Mouse (Mus musculus) testis, postnatal 10 days (tissue): ENCODE data around the gene B3gnt3.
A peak's percentile ranks its signal among the peaks of the same experiment; 100 is the strongest.
"Not testable (repeated sequence)": the region's sequence is repeated elsewhere in the genome, so short reads cannot be mapped to it uniquely, and the experiment has no call there.

ENCODE experiments used
- DNase-seq: peaks from one replicate; pipeline ENCODE4 v3.0.0; 2021; ENCODE audit warnings: low spot score

The B3gnt3 gene

DNA sequence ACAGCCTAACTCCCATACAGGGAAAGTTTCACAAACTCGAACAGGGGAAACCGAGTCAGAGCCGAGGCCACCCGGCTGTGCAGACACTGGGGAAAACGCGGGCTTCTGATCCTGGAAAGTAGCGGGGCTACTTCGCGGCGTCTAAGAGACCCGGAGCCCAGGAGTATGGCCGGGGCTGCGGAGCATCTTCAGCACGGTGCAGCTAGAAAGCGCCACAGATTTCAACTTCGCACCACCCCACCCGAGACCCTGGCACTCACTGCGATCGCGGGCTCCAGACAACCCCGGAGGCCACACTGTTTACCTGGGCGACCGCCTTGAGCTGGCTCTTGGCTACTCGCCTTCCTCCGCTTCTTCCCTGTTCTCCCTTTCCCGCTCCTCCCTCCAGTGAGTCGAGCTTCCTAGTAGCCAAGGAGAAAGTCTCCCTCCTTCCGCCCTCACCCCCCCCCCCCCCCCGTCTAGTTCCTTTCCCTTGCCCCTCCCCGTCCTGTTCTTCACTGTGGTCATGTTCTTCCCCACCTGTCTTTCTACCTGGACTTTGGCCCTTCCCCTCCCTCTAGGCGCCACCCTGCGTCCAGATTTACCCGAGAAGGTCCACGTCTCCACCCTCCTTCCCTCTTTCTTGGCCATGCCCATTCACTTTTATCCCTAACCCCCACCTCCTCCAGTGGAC is at the start of gene B3gnt3:
TSS of gene B3gnt3 (minus strand) at position 376 of the 673 bp plus-strand sequence.
- no peak for DNase-seq

DNA sequence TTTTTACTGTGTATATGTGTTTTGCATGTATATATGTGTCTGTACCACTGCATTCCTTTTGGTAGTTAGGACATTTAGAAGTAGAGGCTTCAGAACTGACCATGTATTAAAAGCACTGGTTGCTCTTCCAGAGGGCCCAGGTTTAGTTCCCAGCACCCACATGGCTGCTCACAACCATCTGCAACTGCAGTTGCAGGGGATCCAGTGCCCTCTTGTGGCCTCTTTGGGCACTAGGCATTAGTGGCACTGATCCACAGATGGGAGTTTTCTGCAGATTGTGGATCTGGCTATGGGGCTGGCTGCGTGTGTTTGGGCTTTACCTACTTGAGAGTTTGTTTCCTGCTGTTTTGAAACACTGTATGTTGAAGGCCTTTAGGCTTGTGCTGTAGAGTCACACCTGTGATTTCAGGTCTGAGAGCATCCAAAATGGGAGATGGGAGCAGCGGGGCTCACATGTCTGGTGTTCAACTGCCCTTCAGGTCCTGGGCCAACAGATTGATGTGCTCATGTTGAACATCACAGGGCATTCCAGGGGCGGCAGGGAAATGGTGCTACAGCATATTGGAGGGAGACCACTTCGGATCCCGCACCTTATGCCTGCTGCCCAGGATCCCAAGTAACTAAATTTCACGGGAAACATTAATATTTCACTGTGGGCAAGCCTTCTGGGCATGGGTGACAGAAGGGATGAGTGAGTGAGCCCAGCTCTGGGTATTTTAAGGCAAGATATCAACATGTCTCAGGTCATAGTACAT is 47.9 kb upstream of the B3gnt3 start:
- peak; percentile 37 for DNase-seq

GRCm38 (mm10) chr8:71747082-71747481 is 45.5 kb upstream of the B3gnt3 start:
- DNase-seq = peak; percentile 19

GRCm38 (mm10) chr8:71745322-71745721 is 43.7 kb upstream of the B3gnt3 start:
- no peak for DNase-seq

DNA sequence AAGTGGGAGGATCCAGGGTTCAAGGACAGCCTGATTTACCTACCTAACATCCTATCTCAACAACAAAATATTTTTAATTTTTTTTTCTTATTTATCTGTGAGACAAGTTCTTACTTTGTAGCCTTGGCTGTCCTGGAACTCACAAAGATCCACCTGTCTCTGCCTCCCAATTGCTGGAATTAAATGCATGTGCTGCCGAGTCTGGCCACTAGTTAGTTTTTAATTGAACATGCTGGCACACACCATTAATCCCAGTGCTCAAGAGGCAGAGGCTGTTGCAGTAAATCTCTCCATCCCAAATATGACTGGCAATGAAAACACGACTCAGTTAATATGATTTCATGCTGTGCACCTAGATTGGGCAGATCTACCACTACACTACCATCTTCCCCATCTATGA is 41.2 kb upstream of the B3gnt3 start:
- peak; percentile 28 for DNase-seq

DNA sequence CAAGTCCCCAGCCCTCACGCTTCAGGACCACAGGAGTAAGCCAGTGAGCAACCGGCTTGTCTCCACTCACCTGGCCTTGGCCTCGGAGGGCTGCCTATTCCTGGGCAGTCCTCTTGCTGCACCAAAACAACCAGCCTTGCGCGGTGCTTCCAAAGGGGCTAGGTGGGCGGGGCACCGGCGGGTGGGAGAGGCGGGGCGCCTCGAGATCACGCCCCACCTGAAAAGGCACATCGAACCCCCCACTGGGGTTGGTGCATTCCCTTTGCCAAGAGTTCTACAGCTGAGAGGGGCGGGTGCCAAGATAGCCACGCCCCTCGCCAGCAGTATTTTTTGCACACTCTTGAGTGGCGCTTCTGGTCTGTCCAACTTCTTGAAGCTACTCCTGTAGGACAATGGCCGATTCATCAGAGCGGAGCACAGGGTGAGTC is 40.1 kb upstream of the B3gnt3 start:
- DNase-seq = peak; percentile 55

- no peak for DNase-seq
Observed at GRCm38 (mm10) chr8:71741226-71741625, 39.6 kb upstream of the B3gnt3 start.

- DNase-seq = not testable (repeated sequence)
Observed at GRCm38 (mm10) chr8:71738316-71738715, 36.7 kb upstream of the B3gnt3 start.

DNA sequence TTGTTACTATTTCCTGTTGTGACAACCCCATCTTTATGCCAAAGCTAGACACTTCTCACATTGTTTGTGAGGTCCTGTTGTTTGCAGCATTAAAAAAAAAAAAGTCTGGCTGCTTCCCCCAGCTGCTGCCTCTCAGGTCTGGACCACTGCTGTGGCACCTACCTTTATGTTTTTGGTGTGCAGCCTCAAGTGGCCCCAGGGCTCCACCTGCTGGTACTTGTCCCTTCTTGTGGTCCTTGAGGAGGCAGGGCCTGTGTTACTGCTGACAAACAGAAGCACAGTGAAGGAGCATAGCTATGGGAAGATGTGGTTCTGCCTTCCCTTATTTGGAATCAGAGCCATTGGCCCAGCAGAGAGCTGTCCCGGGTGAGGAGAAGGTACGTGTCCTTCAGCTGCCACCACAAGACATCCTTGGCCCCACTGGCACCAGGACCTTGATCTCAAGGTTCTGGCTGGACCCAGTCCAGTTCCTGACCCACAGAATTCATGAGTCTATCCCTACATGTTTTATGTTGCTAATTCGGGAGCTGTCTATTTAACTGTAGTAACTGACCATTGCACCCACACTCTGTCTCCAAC is 30.2 kb upstream of the B3gnt3 start:
- peak; percentile 76 for DNase-seq

- DNase-seq = peak; percentile 37
Observed at GRCm38 (mm10) chr8:71728826-71729620, 27.4 kb upstream of the B3gnt3 start.

GRCm38 (mm10) chr8:71728240-71728785 is 26.7 kb upstream of the B3gnt3 start:
- DNase-seq = peak; percentile 66

DNA sequence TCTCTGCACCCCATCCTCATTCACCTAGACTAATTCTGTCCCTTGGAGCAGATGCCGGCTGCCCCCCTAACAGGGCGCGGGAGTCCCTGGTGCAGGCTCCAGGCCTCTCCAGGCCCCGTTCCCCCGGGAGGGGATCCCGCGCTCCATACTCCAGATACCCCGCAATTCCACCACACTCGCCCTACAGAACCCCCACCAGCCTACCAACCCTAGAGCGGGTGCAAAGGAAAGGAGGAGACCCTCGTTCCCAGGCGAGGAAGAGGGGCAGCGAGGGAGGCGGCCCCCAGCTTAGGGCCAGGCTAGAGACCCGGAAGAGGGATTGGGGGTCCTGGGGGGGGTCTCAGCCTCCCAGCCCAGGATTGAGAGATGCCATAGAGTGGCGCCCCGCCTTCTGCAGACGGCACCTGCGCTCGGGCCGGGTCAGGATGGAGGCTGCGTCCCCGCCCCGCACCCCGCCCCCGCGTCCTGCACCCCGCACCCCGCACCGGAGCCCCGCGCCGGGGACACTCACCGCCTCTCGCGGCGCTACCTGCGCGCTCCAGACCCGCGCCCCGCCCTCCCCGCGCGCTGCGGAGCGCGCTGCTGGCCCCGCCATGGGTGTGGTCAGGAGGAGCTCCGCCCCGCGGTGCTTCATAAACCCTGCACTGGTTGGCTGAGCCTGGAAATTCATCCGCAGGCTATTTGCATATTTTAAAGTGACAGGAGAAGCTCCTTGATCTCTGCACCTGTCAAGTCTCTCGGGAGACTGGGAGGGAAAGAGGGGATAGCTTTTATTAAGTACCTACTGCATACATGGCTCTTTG is 23.7 kb upstream of the B3gnt3 start, which contains the start of gene Fcho1:
TSS of gene Fcho1 (minus strand) at position 595 of the 803 bp plus-strand sequence.
- peak; percentile 88 for DNase-seq

GRCm38 (mm10) chr8:71724389-71724788 is 22.8 kb upstream of the B3gnt3 start:
- DNase-seq = peak; percentile 44

DNA sequence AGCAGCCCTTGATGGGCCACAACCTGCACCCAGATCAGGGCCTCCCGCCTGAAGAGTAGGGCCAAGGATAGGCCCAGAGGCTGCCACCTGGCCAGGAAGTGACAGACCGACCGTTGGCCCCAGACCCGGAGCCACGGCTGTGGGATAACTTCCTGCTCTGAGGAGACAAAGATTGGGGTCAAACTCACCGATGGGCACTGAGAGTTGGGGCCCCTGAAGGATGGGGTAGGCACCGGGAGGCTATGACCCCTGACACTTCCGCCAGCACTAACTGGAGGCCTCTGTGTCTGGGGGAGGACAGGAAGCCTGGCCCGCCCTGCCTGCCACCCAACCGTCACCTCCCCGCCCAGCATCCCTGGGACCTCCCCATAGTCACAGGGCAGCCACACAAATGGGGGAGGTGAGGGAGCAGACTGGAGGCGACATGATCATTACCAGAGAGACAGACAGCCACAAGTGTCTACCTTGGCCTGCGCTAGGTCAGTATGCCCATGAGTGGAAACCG is 21.5 kb upstream of the B3gnt3 start:
- no peak for DNase-seq

DNA sequence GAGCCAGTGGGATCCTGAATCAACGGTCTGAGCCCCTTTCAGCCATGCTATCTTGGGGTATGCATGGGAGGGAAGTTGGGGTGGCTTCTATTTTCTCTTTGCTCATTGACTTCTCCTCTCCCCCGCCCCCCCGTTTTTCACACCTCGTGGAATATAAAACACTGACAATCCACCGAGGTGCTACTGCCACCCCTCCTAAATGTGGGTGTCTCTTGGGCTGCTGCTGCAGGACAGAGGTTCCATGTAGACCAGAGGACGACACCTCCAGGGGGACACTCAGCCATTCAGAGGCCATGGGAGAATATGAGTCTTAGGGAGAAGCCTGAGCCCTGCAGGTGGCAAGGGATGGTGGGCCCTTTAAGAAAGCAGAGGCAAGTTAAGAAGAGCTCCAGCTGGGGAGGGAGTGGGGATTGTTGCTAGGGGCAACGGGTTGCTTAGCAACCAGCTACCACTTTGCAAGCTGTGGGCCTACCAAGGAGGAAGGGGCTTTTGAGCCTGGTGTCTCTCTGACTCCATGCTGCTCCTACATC is 18.4 kb upstream of the B3gnt3 start:
- DNase-seq = no peak

DNA sequence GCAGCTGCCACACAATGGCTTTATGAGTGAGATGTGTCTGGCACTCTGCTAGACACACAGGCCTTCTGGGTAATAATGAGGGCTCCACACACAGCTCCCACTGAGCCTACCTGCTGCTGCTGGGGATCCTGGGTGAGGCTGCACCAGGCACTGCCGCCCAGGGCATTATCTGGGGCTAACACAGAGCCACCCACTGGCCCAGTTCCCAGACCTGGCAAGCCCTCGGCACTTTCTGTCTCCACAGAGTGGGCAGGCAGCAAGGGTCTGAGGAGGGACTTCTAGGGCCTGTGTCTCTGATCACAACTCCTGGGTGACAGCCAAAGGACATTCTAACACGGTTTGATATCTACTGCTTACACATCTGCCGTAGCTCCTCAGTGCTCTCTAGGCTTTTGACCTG is 17.6 kb upstream of the B3gnt3 start:
- DNase-seq = no peak

- no peak for DNase-seq
Observed at GRCm38 (mm10) chr8:71718252-71718651, 16.7 kb upstream of the B3gnt3 start.

- DNase-seq = peak; percentile 73
Observed at GRCm38 (mm10) chr8:71717096-71717495, 15.5 kb upstream of the B3gnt3 start.

- no peak for DNase-seq
Observed at GRCm38 (mm10) chr8:71716561-71717053, 15.0 kb upstream of the B3gnt3 start.

DNA sequence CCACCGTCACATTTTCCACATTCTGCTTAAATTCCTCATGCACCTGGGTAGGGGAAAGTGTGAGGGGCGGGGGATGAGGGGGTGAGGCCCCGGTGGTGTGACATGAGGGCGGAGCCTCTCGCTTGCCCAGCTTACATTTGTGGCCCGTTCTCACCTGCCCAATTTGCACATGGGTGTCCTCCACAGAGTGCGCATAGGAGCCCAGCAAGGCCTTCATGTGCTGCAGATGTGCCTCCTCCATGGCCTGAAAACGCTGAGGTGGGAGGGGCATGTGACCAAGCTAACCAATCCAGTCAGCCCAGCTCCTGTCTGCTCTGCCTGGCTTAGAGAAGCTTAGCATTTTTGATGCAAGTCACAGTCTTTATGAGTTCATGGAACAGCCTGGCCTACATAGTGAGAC is 13.9 kb upstream of the B3gnt3 start:
- DNase-seq = no peak
